Comparison of ENCODE assay signal across 17 mouse cellular contexts in the genomic region with DNA sequence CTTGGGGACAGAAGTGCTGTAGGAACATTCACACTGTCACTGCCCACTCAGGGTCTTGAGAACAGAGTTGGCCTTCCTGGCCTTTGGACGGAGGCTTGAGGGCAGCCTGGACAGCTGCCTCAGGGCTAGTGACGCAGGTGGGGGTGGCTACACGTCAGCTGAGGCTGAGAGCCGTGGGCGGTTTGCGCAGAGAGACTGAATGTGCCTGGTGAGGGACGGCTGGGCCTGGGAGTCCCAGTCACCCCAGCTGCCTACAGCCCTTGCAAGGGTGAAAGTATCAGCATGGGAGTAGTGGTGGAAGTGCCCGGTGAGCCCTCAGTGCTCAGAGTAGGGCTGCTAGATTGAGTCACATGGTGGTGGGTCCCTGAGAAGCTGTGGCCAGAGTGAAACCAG. TPM values are rescaled to one million over a fixed set of nuclear protein-coding genes. Genes with fewer than 3 reads are reported as not detected.
A peak's percentile ranks its signal among the peaks of the same experiment; 100 is the strongest.
DNase-seq lines count a peak whose midpoint lies in the region; ATAC-seq and TF ChIP-seq lines count a peak whose summit lies in the region.
"Had no signal": no experiment of that assay in that cellular context is flagged by ENCODE, and none has a peak within 500 bp of the region (broad histone marks: within the 10 kb centered on the region; RNA-seq: fewer than 3 reads in every experiment).

No protein-coding gene starts in this region.

- H3K36me3 ChIP-seq in neural tube, embryonic 12.5 days: no peaks in the 10 kb centered on the region
- H3K36me3 ChIP-seq in midbrain, postnatal 0 days (ENCODE audit: insufficient read depth, low read length): no peaks in the 10 kb centered on the region
- H3K36me3 ChIP-seq: embryonic facial prominence, embryonic 13.5 days; heart, embryonic 13.5 days had no signal

- H3K4me3 ChIP-seq in cerebellum, adult 2 months (replicated peaks; ENCODE audit: insufficient read depth, low read depth, low read length): no peak overlapping the region
- H3K4me3 ChIP-seq in neural tube, embryonic 12.5 days: no peak overlapping the region
- H3K4me3 ChIP-seq in midbrain, postnatal 0 days (ENCODE audit: low read depth, low read length): no peak overlapping the region
- H3K4me3 ChIP-seq: embryonic facial prominence, embryonic 13.5 days; heart, embryonic 13.5 days had no signal

- no peak for TF ChIP-seq CTCF in cerebellum, adult 2 months (IDR thresholded peaks at IDR 0.05; ENCODE audit: borderline replicate concordance, insufficient read depth, low read depth, low read length)
- no peak for TF ChIP-seq CTCF in midbrain, postnatal 0 days (IDR thresholded peaks at IDR 0.05)

- peak; percentile 60 to 67 for DNase-seq in cerebellum, adult 2 months
- DNase-seq in cerebellum, adult 11 months: no peak
- peak; percentile 44 to 71 for DNase-seq in layer of hippocampus, adult 18-20 months (ENCODE audit: low spot score in 2 of 2)
- DNase-seq in layer of hippocampus, postnatal 10 days (ENCODE audit: low spot score in 2 of 2): no peak
- no peak for DNase-seq in neural tube, embryonic 10.5 days (ENCODE audit: extremely low spot score, low spot score)
- no peak for DNase-seq in midbrain, postnatal 0 days (ENCODE audit: low spot score)
- DNase-seq in gastrocnemius, postnatal 10 days: no peak
- DNase-seq: heart, postnatal 4 days; lung, adult 2 months; retina, postnatal 1 day; thymus, adult 2 months had no signal

- ATAC-seq in neural tube, embryonic 12.5 days (ENCODE audit: low FRiP score, low read depth): no peak
- no peak for ATAC-seq in midbrain, postnatal 0 days (ENCODE audit: low FRiP score)
- ATAC-seq: activated CD4-positive, CD25-positive, alpha-beta regulatory T cell, adult 4 months had no signal

- peak overlapping the region; percentile 77 for H3K27ac ChIP-seq in cerebellum, adult 2 months (ENCODE audit: insufficient read depth, low read length)
- H3K27ac ChIP-seq in neural tube, embryonic 12.5 days: no peak overlapping the region
- H3K27ac ChIP-seq in midbrain, postnatal 0 days (ENCODE audit: low read depth, low read length): 0 out of 2 replicates have a peak overlapping the region, but pooled peaks have one; percentile 3
- H3K27ac ChIP-seq: embryonic facial prominence, embryonic 13.5 days; heart, embryonic 13.5 days; macrophage had no signal

- whole genome bisulfite sequencing in cerebellum, adult 2 months: 18% methylated on average over 8 of the region's 8 CpGs
- 74% methylated on average over 8 of the region's 8 CpGs for whole genome bisulfite sequencing in neural tube, embryonic 12.5 days
- WGBS in midbrain, postnatal 0 days: 79% methylated on average over 8 of the region's 8 CpGs

- H3K4me2 ChIP-seq in neural tube, embryonic 12.5 days (replicated peaks): peak overlapping the region; percentile 5; the same call in 1 of the 2 replicates
- H3K4me2 ChIP-seq in midbrain, postnatal 0 days (ENCODE audit: low read depth, low read length, poor library complexity, severe bottlenecking): no peak overlapping the region
- H3K4me2 ChIP-seq: embryonic facial prominence, embryonic 13.5 days; heart, embryonic 13.5 days had no signal

- TF ChIP-seq POLR2A in cerebellum, adult 2 months (IDR thresholded peaks at IDR 0.05; ENCODE audit: borderline replicate concordance, insufficient read depth, low read length): no peak

- no peak overlapping the region for H3K9ac ChIP-seq in neural tube, embryonic 12.5 days
- no peak overlapping the region for H3K9ac ChIP-seq in midbrain, postnatal 0 days (replicated peaks; ENCODE audit: low read length, poor library complexity, severe bottlenecking)
- H3K9ac ChIP-seq: embryonic facial prominence, embryonic 13.5 days; heart, embryonic 13.5 days had no signal

- no peaks in the 10 kb centered on the region for H3K27me3 ChIP-seq in cerebellum, adult 2 months (ENCODE audit: control insufficient read depth, insufficient read depth, low read length)
- no peaks in the 10 kb centered on the region for H3K27me3 ChIP-seq in neural tube, embryonic 12.5 days (replicated peaks)
- H3K27me3 ChIP-seq in midbrain, postnatal 0 days (ENCODE audit: insufficient read depth, low read length): no peaks in the 10 kb centered on the region

- H3K4me1 ChIP-seq in cerebellum, adult 2 months (ENCODE audit: control insufficient read depth, insufficient read depth, low read length): peaks cover 90% of the 10 kb centered on the region
- peaks cover 92% of the 10 kb centered on the region for H3K4me1 ChIP-seq in neural tube, embryonic 12.5 days
- peaks cover 50% of the 10 kb centered on the region; the same call in 1 of the 2 replicates for H3K4me1 ChIP-seq in midbrain, postnatal 0 days (ENCODE audit: insufficient read depth, low read length)
- H3K4me1 ChIP-seq: embryonic facial prominence, embryonic 13.5 days; heart, embryonic 13.5 days had no signal

- H3K9me3 ChIP-seq in neural tube, embryonic 12.5 days: no peaks in the 10 kb centered on the region
- no peaks in the 10 kb centered on the region for H3K9me3 ChIP-seq in midbrain, postnatal 0 days (ENCODE audit: low read length)
- H3K9me3 ChIP-seq: embryonic facial prominence, embryonic 13.5 days had no signal

RNA-seq across cellular contexts. Expression of gene Brsk2, which starts 6.6 kb away (rescaled TPM):
- polyA plus RNA-seq in cerebellum, adult 2 months (2012; rRNA removed): 173 and 182 TPM in 2 replicates
- total RNA-seq in layer of hippocampus, adult 18-20 months (2021): 100 to 1,000 TPM; 166 to 180 TPM
- 100 to 1,000 TPM; 166 to 172 TPM for total RNA-seq in layer of hippocampus, postnatal 10 days (2021)
- 21.0 and 21.2 TPM in 2 replicates for polyA plus RNA-seq in neural tube, embryonic 12.5 days (2016; fragmentation: Nextera tagmentation; extraction: Ambion mirVana)
- total RNA-seq in midbrain, postnatal 0 days (2014; rRNA removed): 137 and 159 TPM in 2 replicates
- polyA plus RNA-seq in midbrain, postnatal 0 days (2015; fragmentation: Nextera tagmentation; extraction: Ambion mirVana): 18.9 and 20.1 TPM in 2 replicates
- total RNA-seq in gastrocnemius, postnatal 10 days (2021): 1 to 10 TPM in 1 of 2 experiments, under 1 TPM in 1; 0.85 to 1.1 TPM
- polyA plus RNA-seq: liver, adult 2 months; macrophage had no signal

RNA-seq across cellular contexts. Expression of gene Tollip, which starts 37.9 kb away (rescaled TPM):
- 151 and 161 TPM in 2 replicates for polyA plus RNA-seq in cerebellum, adult 2 months (2012; rRNA removed)
- 100 to 1,000 TPM; 118 to 120 TPM for total RNA-seq in layer of hippocampus, adult 18-20 months (2021)
- total RNA-seq in layer of hippocampus, postnatal 10 days (2021): 100 to 1,000 TPM; 108 to 120 TPM
- 70.1 and 74.1 TPM in 2 replicates for polyA plus RNA-seq in neural tube, embryonic 12.5 days (2016; fragmentation: Nextera tagmentation; extraction: Ambion mirVana)
- total RNA-seq in midbrain, postnatal 0 days (2014; rRNA removed): 99.4 and 110 TPM in 2 replicates
- polyA plus RNA-seq in midbrain, postnatal 0 days (2015; fragmentation: Nextera tagmentation; extraction: Ambion mirVana): 78.0 and 81.3 TPM in 2 replicates
- total RNA-seq in gastrocnemius, postnatal 10 days (2021): 10 to 100 TPM; 28.9 to 29.3 TPM

Comparison
In these comparisons a context has a peak if more than half of its experiments do, and no peak if none do; other contexts are left out.
1. DNase-seq: peak in cerebellum, adult 2 months (2 of 2) and layer of hippocampus, adult 18-20 months (2 of 2); none in cerebellum, adult 11 months (single experiment), layer of hippocampus, postnatal 10 days (0 of 2), neural tube, embryonic 10.5 days (single experiment), midbrain, postnatal 0 days (single experiment) and gastrocnemius, postnatal 10 days (single experiment).
2. RNA of gene Brsk2, which starts 6.6 kb away (total RNA-seq): 166 to 180 TPM in layer of hippocampus, adult 18-20 months, 166 to 172 TPM in layer of hippocampus, postnatal 10 days and 137 to 159 TPM in midbrain, postnatal 0 days; 0.85 to 1.1 TPM in gastrocnemius, postnatal 10 days; every median in the first group is over 10 times any median in the second.